Mouse (Mus musculus): ENCODE measurements around the gene Cdk8. TPM values are rescaled to one million over a fixed set of nuclear protein-coding genes. Genes with fewer than 3 reads are reported as not detected.
A peak's percentile ranks its signal among the peaks of the same experiment; 100 is the strongest.

Gene Cdk8
- polyA plus RNA-seq, 1 experiment from 2014 or later, result 24.6 TPM

DNA sequence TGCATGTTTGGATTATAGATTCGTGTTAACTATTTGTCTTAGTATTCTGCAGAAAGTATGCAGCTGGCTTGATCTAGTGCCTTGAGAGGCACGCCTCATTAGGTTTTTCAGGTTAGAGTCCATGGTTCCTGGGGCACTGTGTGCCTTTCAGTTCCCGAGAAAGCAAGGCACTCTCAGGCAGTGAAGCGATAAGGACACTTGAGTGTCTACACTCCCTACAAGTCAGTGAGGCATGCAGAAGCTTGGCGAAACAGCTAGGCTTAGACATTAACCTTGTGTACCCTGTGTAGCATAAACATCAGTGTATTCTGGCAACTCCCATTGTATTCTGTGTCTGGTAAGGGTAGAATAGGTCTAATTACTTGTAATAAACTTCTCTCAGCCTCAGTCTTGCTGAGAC, 25.5 kb upstream of the Cdk8 start:
- no peak for TF ChIP-seq CTCF (IDR thresholded peaks at IDR 0.05; ENCODE audit: low read depth)
- WGBS, result 67% methylated on average over 5 of the region's 5 CpGs
- Histone ChIP-seq H3K4me3 (ENCODE audit: low read depth, low read length) (no peak overlapping the region), H3K27ac (ENCODE audit: low read depth, low read length) (peak overlapping the region; percentile 46), H3K9ac (ENCODE audit: low read depth, low read length) (no peak overlapping the region), H3K4me2 (replicated peaks; ENCODE audit: low read depth) (no peak overlapping the region), H3K4me1 (replicated peaks; ENCODE audit: control insufficient read depth, insufficient read depth, low read length) (no peaks in the 10 kb centered on the region), H3K27me3 (replicated peaks; ENCODE audit: control insufficient read depth, insufficient read depth, low read length) (no peaks in the 10 kb centered on the region), H3K36me3 (ENCODE audit: control insufficient read depth, insufficient read depth) (peaks cover 72% of the 10 kb centered on the region), H3K9me3 (ENCODE audit: control insufficient read depth) (no peaks in the 10 kb centered on the region)
- peak; percentile 66 for ATAC-seq

DNA sequence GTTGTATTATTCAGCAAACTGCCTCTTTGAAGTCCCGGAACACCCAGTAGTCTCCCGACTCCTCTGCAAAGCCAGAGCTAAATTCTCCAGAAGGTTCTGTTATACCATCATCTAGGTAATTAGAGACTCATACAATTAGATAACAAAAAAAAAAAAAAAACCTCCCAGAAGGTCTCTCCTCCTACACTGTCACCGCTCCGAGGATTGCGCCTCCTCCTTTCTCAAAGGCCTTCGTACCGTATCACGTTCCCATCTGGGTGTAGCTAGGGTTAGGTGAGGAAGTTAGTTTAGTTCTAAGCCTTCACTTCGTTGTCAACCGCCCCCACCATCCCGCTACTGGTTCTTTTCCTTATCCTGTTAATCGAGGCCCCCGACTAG, 10.5 kb upstream of the Cdk8 start:
- Histone ChIP-seq H3K4me1 (replicated peaks; ENCODE audit: control insufficient read depth, insufficient read depth, low read length) (no peaks in the 10 kb centered on the region), H3K36me3 (ENCODE audit: control insufficient read depth, insufficient read depth) (peaks cover 20% of the 10 kb centered on the region), H3K9ac (ENCODE audit: low read depth, low read length) (peak overlapping the region; percentile 85), H3K4me3 (ENCODE audit: low read depth, low read length) (peak overlapping the region; percentile 79), H3K27me3 (replicated peaks; ENCODE audit: control insufficient read depth, insufficient read depth, low read length) (no peaks in the 10 kb centered on the region), H3K4me2 (replicated peaks; ENCODE audit: low read depth) (peak overlapping the region; percentile 66), H3K9me3 (ENCODE audit: control insufficient read depth) (no peaks in the 10 kb centered on the region), H3K27ac (ENCODE audit: low read depth, low read length) (peak overlapping the region; percentile 99)
- 6% methylated on average over 13 of the region's 13 CpGs for WGBS
- TF ChIP-seq CTCF (IDR thresholded peaks at IDR 0.05; ENCODE audit: low read depth), result no peak
- ATAC-seq, result peak; percentile 43

DNA sequence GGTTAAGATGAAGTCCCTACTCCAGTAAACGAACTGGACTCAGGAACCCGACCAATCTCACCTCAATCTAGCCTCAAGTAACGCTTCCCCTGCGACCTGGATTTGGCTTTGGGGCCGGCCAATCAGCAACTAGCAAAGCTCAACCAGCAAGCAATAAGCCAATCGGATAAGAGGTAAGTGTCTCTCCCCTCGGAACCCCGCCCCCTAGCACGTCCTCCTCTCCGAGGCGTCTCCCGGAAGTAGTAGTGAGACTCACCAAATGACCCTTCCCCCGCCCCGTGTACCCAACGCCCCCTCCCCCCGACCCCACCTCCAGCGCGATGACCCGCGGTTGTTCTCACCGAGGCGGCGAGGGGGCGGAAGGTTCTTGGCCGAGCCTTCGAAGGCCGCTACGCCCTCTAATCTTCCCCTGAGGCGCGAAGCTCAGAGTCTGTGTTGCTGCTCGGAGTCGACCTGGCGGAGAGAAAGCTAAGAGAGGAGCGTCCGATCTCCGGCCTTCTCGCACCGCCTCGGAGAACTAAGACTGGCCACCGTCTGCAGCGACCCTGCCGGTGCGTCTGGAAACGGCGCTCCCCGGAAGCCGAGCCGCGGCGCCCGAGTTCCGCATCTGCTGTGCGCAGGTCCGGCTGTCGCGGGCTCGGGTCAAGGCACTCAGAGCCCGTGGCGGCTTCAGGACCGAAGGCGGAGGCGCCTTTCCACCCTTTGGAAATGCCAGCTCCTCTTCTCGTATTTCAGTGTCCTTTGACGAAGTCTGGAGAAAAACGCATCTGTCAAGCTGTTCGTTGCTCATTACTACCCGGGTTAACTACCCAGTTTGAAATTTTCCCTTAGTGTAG, 9.9 kb upstream of the Cdk8 start, which contains the start of gene Rnf6:
Gene Rnf6 (minus strand): TSS at position 677 of the 836 bp plus-strand sequence.
- WGBS, result under 1% methylated on average over 67 of the region's 67 CpGs
- Histone ChIP-seq H3K27me3 (replicated peaks; ENCODE audit: control insufficient read depth, insufficient read depth, low read length) (no peaks in the 10 kb centered on the region), H3K27ac (ENCODE audit: low read depth, low read length) (peak within 1 kb of the TSS; percentile 99), H3K4me2 (replicated peaks; ENCODE audit: low read depth) (peak within 1 kb of the TSS; percentile 66), H3K4me3 (ENCODE audit: low read depth, low read length) (peak within 1 kb of the TSS; percentile 79), H3K36me3 (ENCODE audit: control insufficient read depth, insufficient read depth) (peaks cover 14% of the 10 kb centered on the region), H3K9me3 (ENCODE audit: control insufficient read depth) (no peaks in the 10 kb centered on the region), H3K4me1 (replicated peaks; ENCODE audit: control insufficient read depth, insufficient read depth, low read length) (no peaks in the 10 kb centered on the region), H3K9ac (ENCODE audit: low read depth, low read length) (peak within 1 kb of the TSS; percentile 85)
- TF ChIP-seq CTCF (IDR thresholded peaks at IDR 0.05; ENCODE audit: low read depth), result peak; percentile 61
- peak; percentile 99 for ATAC-seq

DNA sequence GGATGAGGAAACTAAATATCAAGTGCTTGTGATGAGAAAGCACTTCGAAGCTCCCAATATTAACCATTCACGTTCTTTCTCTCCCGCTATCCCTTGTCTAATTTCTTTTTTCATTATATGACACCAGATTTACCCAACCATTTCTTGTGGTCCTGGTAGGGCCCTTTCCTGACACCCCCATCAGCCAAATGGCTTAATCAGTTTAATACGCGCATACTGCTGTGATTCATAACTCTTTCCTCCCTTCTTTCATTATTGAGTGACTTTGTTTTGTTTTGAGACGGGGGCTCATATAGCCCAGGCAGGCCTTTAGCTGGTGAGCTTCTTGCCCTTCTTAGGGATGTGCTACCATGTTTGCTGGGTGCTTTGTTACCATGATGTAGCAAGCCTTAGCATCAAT, 9.3 kb upstream of the Cdk8 start:
- WGBS, result 24% methylated on average over 6 of the region's 6 CpGs
- ATAC-seq, result no peak
- Histone ChIP-seq H3K36me3 (ENCODE audit: control insufficient read depth, insufficient read depth) (peaks cover 11% of the 10 kb centered on the region), H3K27ac (ENCODE audit: low read depth, low read length) (peak overlapping the region; percentile 99; the same call in 1 of the 2 replicates), H3K4me1 (replicated peaks; ENCODE audit: control insufficient read depth, insufficient read depth, low read length) (no peaks in the 10 kb centered on the region), H3K4me2 (replicated peaks; ENCODE audit: low read depth) (peak overlapping the region; percentile 66), H3K4me3 (ENCODE audit: low read depth, low read length) (peak overlapping the region; percentile 79), H3K27me3 (replicated peaks; ENCODE audit: control insufficient read depth, insufficient read depth, low read length) (no peaks in the 10 kb centered on the region), H3K9me3 (ENCODE audit: control insufficient read depth) (no peaks in the 10 kb centered on the region), H3K9ac (ENCODE audit: low read depth, low read length) (peak overlapping the region; percentile 85)
- no peak for TF ChIP-seq CTCF (IDR thresholded peaks at IDR 0.05; ENCODE audit: low read depth)

DNA sequence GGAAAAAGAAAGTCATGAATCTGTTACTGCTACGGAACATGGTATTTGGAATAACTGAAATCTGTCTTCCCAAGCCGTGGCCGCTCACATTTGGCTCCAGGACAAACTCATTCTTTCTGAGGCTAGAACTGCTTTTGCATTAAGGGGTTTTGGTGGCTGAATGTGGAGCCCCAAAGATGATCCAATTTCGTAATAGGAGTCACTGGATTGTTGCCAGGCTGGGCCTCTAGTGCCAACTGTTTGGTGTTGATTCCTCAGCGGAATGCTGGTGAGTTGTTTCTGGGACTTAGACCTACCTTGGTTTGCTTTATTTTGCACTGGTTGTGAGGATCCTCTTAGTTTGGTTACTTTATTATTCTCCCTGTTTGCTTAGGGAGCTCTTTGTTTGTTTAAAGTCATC, 7.2 kb upstream of the Cdk8 start:
- WGBS, result 71% methylated on average over 5 of the region's 5 CpGs
- Histone ChIP-seq H3K9ac (ENCODE audit: low read depth, low read length) (no peak overlapping the region), H3K4me2 (replicated peaks; ENCODE audit: low read depth) (no peak overlapping the region), H3K4me3 (ENCODE audit: low read depth, low read length) (no peak overlapping the region), H3K27me3 (replicated peaks; ENCODE audit: control insufficient read depth, insufficient read depth, low read length) (no peaks in the 10 kb centered on the region), H3K4me1 (replicated peaks; ENCODE audit: control insufficient read depth, insufficient read depth, low read length) (no peaks in the 10 kb centered on the region), H3K9me3 (ENCODE audit: control insufficient read depth) (no peaks in the 10 kb centered on the region), H3K36me3 (ENCODE audit: control insufficient read depth, insufficient read depth) (no peaks in the 10 kb centered on the region), H3K27ac (ENCODE audit: low read depth, low read length) (no peak overlapping the region)
- no peak for ATAC-seq
- TF ChIP-seq CTCF (IDR thresholded peaks at IDR 0.05; ENCODE audit: low read depth), result no peak

DNA sequence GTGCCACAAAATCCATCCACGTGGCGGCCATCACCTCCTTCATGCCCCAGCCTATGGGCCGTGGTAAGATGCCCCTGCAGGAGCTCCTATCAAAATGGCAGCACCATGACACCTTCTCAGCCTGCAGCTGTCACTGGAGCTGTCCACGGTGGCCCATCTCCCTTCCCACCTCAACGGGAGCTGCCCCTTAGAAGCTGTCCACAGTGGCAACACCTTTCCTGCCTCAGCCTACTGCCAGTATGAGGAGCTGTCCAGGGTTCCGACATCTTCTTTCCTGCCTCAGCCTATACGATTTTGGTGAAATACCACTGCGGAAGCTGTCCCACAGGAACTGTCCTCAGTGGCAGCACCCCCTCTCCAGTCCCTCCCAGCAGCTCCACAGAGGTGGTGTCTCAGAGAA, 3.5 kb upstream of the Cdk8 start:
- Histone ChIP-seq H3K4me1 (replicated peaks; ENCODE audit: control insufficient read depth, insufficient read depth, low read length) (no peaks in the 10 kb centered on the region), H3K9ac (ENCODE audit: low read depth, low read length) (no peak overlapping the region), H3K36me3 (ENCODE audit: control insufficient read depth, insufficient read depth) (no peaks in the 10 kb centered on the region), H3K27me3 (replicated peaks; ENCODE audit: control insufficient read depth, insufficient read depth, low read length) (no peaks in the 10 kb centered on the region), H3K9me3 (ENCODE audit: control insufficient read depth) (no peaks in the 10 kb centered on the region), H3K4me3 (ENCODE audit: low read depth, low read length) (no peak overlapping the region), H3K27ac (ENCODE audit: low read depth, low read length) (no peak overlapping the region), H3K4me2 (replicated peaks; ENCODE audit: low read depth) (no peak overlapping the region)
- no peak for TF ChIP-seq CTCF (IDR thresholded peaks at IDR 0.05; ENCODE audit: low read depth)
- WGBS, result 89% methylated on average over 8 of the region's 8 CpGs
- no peak for ATAC-seq

Data from intestine, postnatal 0 days (tissue).